Mouse (Mus musculus) adrenal gland, adult 18-20 months (tissue): ENCODE results near the gene Grik5. TPM values are rescaled to one million over a fixed set of nuclear protein-coding genes. Genes with fewer than 3 reads are reported as not detected.
A peak's percentile ranks its signal among the peaks of the same experiment; 100 is the strongest.
"Not testable (repeated sequence)": the region's sequence is repeated elsewhere in the genome, so short reads cannot be mapped to it uniquely, and the experiment has no call there.

ENCODE experiments used
- DNase-seq, 2 experiments: peaks; one replicate each; pipeline ENCODE4 v3.0.0; 2021 to 2022; ENCODE audit warnings: low spot score in 2 of 2
- total RNA-seq, 2 experiments: library from RNA; stranded (reverse); gene quantifications; 1 replicate in 1 of 2; 2 replicates in 1 of 2; pipeline ENCODE4 v1.2.3; 2021

The Grik5 gene
- total RNA-seq, 2 experiments from 2014 or later, result 15.3 to 17.2 TPM

DNA sequence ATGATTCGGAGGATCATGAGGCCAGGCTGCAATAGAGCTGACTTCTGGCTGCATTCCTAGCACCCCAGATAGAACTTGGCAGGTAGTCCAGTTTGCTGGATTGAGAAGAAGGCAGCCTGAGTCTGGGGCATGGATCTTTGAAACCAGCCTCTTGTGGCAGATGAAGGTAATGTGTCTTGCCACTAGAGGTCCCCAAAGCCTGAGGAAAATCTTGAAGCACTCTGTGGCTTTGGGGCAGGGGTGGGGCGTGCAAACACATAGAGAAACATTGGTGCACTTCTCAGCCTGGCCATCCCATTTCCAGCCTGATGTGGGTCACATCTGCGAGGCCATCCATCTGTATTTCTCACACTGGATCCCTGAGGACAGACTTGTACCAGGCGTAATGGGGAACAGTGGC, 10.4 kb upstream of the Grik5 start:
- DNase-seq, result no peak

DNA sequence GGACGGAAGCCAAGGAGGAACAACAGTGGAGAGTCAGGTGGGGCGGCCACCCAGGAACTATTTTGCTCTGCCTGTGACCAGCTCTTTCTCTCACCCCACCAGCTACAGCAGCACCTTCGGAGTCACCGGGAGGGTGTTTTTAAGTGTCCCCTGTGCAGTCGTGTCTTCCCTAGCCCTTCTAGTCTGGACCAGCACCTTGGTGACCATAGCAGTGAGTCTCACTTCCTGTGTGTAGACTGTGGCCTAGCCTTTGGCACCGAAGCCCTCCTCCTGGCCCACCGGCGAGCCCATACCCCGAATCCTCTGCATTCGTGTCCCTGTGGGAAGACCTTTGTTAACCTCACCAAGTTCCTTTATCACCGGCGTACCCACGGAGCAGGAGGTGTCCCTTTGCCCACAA, 8.3 kb upstream of the Grik5 start:
- no peak for DNase-seq

DNA sequence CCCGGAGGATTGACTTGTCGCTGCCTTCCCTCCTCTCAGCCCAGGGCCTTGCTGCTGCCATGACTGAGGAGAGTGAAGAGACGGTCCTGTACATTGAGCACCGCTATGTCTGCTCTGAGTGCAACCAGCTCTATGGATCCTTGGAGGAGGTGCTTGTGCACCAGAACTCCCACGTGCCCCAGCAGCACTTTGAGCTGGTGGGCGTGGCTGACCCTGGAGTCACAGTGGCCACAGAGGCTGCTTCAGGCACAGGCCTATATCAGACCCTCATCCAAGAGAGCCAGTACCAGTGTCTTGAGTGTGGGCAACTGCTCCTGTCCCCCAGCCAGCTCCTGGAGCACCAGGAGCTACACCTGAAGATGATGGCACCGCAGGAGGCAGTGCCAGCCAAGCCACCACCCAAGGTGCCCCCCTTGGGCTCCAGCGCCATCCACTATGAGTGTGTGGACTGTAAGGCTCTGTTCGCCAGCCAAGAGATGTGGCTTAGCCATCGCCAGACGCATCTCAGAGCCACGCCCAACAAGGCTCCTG, 7.4 kb upstream of the Grik5 start:
- DNase-seq, result no peak

DNA sequence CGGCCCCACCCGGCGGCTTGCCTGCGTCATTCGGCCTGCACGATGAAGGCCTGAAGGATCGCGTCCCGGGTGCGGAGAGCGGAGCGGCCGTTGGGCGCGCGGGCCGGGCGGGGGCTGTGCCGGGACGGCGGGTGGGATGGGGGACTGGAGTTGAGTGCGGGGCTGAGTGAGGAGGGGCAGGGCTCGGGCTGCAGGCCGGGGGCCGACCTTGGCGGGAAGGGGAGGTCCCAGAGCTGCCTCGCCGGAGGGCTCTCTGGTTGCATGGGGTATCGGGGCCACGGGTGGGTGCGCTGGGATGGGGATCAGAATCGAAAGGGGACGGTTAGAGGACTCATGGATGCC, 5.2 kb upstream of the Grik5 start:
- no peak for DNase-seq

DNA sequence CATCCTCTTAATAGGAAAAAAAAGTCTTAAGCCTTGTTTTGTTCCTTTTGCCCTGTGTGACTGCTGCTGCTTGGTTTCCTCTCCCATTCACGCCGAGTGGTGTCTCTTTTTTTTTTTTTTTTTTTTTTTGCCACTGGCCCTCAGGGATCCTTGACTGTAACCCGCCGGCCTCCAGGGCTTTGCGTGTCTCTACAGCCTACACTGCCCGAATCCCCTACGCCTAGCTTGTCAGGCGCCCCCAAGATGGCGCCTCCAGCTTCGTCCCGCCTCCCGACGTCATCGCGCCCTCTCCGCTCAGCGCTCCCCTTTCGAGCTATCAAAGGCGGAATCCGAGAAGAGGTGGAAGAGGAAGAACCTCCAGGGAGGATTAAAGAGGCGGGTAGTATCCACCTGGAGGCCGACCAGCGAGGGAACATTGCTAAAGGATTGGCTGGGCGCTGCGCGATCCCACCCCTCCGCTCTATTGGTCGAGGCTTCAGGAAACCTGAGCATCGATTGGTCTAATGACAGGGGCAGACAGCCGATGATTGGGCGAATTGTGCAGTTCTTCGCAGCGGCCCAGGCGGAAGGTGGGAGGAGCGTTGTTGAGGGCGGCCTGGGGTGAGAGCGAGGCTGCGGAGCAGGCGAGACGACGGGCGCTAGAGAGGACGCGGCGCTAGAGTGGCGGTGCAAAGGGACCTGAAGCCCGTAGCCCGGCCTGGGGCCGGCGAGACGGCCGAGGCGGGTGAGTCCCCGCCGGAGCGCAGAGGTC, 4.7 kb upstream of the Grik5 start:
- peak; percentile 90 to 92 for DNase-seq

DNA sequence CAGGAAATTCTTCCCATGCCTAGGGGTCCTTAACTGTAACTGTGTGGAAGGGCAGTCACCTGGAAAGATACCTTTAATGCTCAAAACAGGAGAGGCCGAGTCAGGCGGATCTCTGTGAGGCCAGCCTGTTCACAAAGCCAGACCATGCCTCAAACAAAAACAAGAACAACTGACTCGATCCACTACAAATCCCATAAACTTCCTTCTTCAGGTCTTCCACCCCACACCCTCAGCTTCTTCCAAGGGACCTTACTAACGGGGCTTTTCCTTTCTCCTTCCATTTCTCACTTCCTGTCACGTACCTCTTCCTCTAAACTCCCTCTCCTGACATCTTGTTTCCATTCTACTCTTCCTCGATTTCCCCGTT, 4.1 kb upstream of the Grik5 start:
- no peak for DNase-seq

DNA sequence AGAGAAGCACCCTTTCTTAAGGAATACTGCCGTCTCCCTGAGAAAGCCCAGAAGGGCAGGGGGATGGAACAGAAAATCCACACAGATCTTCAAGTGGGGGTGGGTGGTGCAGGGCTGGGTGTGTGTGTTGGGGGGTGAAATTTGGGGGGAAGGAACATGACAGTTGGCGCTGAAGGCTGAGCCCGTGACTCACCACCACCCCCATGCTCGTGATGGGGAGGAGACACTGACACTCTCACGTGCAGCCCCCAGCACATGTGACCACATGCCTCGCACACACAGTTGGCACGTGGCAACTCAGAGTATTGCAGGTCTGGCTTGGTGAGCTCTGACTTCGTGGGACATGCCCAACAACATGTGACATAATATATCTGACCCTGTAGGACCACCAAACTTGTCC, 1.8 kb upstream of the Grik5 start:
- DNase-seq, result no peak

DNA sequence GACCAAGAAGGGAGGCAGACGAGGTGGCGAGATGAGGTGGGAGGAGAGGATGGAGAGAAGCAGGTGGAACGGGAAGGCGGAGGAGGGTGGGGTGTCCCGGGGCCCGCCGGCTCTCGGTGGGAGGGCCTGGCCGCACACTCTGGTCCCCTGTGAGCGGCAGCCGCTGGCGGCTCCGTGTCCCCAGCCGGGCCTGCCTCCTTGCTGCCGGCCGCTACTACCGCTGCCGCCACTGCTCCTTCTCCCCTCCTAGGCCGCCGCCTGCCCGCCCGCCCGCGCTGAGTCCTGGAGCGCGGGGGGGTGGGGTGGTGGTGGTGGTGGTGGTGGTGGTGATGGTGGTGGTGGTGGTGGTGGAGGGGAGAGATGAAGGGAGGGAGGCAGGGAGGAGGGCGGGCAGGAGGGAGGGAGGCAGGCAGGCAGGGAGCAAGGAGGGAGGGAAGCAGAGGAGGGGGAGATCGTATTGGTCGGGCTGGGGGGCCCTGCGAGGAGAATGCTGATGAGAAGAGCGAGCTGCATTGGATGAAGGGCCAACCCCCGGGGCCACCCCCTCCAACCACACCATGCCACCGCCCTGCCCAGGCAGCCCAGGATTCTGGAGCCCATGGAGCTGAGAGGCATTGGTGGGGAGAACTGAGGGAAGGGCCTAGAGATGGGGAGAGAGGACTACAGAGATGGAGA, 707 bp upstream of the Grik5 start:
- peak in 1 of 2 experiments; percentile 42 for DNase-seq

DNA sequence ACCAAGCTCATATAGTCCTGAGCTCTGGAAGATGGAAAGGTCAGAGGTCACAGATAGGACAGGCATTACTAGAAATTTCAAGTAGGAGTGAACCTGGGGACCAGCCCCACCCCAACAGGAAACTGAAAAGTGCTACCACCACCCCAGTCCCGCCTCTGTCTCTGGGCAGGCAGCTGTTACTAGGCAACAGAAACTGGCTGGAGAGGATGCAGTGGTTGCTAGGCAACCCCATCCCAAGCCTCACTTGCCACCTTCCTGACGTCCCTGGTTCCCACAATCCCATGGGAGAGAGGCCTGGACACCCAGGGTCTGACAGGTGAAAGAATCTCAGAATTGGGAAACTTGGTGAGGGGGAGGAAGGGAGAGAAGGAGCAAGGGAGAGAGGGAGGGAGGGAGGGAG, 3.4 kb downstream of the Grik5 start:
- no peak for DNase-seq

DNA sequence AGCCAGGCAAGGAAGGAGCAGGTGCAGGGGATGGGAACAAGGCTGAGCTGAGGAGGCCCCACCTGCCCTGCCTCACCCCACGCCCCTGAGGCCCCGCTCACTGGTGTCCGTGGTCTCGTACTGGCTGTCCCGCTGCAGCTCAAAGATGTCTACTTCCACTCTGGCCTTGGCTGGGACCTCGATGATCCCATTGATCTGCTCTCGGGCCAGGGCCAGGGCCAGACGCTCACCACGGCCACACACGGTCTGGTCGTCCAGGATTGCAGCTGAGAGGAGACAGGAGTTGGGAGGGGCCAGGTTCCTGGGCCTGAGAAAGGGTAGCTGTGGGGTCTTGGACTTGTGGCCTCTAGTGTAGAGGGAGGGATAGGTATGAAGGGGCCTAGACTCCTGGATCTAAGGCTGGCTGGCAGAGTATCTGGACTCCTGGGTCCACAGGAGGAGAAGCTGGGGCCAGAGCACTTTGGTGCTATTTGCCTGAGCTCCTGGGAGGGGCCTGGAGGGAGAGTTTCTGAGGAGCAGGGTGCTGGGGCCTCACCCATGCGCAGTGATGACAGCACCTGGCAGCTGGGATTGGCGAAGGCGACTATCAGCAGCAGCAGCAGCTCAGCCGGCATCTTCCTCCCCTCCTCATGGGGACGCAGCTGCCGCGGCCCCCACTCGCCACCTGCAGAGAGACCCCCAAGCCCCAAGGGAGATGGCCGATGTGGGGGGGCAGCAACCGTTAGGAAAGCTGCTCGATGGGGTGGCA, 4.1 kb downstream of the Grik5 start:
- DNase-seq, result no peak

DNA sequence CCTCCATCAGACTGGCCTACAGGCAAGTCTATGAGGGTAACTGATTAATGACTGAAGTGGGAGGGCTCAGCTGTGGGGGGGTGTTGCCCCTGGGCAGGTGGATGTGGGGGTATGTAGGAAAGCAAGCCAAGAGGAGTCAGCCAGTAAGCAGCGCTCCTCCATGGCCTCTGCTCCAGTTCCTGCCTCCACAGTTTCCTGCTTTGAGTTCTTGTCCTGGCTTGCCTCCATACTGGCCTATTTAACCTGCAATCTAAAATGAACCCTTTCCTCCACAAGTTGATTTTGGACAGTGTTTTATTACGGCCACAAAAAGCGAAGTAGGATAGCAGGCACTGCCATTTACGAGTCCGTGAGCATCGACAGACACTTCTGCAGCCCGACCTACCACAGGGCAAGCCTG, 4.8 kb downstream of the Grik5 start:
- no peak for DNase-seq

DNA sequence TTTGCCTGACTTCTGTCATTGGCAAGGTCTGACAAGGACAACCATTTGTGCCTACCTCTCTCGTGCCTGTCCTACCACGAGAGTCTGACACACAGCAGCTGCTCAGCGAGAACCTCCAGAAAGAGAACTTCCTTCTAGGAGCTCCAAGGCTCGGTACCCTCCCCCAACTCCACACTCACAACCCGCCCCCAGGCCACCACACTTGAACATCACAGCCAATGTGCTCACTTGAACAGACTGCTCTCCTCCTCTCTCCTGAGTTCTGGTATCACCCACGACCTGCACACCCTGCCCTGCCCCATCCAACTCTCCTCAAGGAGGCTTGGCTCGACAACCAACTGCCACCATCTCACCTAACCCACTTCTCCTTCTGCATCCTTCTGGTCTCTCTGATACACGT, 8.2 kb downstream of the Grik5 start:
- DNase-seq, result no peak

DNA sequence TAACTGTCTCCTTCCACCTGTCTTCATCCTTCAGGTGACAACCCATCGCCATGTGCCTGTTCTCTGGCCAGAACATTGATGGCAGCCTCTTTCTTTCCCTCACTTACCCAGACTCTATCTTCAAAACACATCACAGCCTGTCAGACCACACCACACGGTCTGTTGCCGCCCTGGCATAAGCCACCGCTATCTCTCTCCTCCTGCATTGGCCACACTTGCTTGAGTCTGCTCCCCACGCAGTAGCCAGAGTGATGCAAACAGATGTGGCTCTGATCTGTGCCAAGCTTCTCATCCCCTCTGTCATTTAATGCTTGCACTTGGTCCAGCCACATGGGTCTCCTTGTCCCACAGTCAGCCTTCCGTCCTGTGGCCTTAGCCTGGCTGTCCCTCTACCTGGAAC, 8.8 kb downstream of the Grik5 start:
- no peak for DNase-seq

DNA sequence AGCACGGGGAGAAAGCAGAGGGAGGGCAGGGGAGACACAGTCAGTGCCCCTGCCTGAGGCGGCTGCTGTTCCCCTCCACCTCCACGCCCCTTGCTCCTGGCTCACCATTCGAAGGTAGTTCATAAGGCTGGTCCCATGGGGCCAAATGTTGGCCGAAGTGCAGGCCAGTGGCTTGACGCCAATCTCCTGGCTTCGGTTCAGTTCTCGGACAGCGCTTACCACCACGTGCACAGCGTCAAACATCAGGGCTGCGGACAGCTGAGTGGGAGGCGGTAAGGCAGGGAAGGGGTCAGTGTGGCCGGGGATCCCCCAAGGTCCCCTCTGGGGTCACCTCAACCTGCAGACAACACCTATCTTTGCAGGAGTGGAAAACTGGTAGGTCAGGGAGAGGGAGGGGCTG, 13.3 kb downstream of the Grik5 start:
- DNase-seq, result no peak

DNA sequence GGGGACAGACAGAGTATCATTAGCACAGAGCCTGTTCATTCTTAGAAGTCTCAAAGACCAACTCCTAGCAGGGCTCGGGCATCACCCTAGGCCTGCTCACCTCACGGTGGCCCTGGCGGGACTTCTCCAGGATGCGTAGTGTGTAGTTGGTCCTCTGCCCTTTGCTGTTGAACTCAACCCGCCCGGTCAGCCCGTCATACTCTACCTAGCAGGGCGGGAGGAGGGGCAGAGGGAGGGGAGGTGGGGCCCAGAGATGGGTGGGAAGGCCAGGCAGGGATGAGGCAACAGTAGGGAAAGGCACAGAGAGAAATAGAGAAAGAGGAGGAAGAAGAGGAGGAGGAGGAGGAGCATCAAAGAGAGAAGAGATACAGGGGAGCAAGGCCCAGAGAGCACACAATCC, 13.8 kb downstream of the Grik5 start:
- no peak for DNase-seq

DNA sequence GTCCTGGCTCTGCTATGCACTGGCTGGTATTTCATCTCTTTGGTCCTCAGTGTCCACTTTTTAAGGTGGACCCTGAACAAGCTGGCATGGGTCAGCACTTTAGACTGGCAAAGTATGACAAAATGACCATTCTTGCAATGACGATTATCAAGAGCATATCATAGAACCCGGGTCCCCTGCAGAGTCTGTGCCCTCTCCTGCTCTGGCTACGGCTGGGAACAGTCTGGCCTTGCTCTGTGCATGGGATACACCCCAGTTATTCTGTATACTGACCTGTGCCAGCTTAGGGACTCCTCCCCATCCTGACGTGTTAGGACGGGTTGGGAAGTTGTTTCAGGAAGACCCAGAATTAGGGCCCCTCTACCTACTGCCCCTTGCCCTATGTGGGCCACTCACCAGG, 14.3 kb downstream of the Grik5 start:
- no peak for DNase-seq

DNA sequence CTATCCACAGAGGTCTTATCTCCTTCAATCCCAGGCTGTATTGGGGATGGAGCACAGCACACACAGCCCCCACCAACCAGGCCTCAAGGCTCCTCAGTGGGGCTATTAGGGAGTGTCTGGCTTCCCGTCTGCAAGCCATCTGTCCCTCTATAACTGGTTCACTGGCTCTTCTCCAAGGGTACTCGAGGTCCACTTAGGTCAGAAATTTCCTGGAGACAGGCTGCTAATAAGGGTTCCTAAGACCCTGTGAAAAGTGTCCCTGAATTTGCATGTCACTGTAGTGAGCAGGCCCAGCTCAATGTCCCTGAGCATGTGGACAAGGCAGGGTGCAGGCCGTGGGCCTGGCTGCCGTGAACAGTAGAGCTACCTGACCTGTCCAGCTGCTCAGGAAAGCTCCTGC, 15.2 kb downstream of the Grik5 start:
- DNase-seq, result no peak

DNA sequence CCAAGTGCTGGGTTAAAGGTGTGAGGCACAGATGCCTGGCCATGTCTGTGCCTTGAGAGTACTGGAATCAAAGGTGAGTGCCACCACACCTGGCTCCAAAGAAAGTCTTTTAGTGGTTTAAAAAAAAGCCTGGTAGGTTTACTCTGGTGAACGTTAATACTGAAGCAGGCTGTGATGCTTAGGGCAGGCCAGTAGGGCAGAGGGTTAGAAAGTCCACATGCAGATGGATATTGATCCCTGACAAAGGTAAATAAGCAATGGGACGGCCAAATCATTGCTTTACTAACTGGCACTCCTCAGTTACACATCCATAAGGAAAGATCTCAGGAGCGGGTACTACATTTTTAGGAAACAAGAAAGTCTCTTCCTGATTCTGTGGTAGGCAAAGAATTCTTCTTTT, 19.6 kb downstream of the Grik5 start:
- no peak for DNase-seq

DNA sequence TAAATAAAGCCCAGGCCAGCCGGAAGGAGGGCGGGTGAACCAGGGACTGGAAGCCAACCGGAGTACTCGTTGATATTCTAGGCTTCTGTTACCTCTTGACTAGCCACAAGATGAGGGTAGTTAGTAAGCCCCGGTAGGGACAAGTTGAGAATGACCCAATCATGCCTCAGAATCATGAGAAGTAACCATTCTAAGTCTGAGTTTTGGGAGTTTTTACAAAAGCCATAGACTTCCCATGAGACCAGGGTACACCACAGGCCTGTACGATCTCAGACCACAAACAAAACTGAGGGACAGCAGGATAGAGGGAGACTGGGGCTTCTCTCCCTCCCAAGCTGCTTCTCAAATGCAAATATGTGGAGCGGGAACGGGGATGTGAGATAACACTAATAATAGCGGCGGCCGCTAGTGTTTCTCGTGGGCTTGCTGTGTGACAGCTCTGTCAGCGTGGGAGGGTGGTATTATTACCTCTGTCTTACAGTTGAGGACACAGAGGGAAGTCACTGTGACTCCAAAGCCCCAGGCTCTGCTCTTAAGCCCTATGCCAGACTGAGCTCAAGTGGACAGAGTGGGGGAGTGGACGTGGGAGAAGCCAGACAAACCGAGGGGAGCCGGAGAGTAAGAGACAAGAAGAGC, 22.7 kb downstream of the Grik5 start:
- DNase-seq, result no peak

DNA sequence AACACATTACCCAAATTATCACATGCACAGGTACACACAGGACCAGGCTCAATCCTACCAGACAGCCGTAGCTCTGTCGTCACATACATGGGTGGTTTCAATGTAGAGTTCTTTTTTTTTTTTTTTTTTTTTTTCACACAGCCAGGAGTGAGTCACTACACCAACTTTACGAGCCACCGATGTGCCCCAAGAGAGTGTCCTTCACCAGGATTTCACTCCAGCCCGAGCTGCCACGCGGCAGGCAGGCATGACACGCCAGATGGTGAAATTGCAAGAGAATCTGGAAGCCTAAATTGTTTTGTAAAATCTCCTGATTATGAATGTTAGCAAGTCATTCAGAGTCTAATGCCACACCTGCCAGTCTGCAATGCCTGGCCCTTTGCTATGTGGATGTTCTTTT, 24.8 kb downstream of the Grik5 start:
- DNase-seq, result peak in 1 of 2 experiments; percentile 27

DNA sequence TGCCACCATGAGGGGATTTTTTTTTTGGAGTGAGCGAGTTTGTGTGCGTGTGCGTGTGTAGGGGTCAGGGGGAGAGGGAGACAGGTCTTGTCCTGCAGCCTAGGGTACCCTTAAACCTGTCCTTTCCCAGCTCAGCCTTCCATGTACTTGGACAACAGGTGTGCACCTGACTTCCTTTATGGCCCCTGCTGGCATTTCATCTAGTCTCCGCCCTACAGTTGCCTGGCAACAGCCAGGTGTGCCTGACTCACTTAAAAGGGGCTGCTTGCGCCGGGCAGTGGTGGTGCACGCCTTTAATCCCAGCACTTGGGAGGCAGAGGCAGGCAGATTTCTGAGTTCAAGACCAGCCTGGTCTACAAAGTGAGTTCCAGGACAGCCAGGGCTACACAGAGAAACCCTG, 27.5 kb downstream of the Grik5 start:
- not testable (repeated sequence) for DNase-seq

DNA sequence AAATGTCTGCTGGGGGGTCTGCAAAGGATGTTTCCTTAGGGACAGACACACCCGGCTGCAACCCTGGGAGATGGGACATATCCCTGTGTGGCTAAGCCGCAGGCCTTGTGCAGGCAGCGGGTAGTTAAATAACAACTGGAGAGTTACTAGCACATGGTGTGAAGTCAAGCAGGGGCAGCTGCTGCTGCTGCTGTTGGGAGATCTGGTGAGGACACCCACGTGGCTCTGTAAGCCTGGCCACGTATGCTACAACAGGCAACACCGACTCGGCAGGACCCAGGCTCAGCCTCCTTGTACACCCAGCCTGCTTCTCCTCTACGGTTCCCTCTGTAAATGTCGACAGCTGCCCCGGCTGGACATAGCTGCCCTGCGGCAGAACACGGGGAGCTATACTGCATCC, 30.2 kb downstream of the Grik5 start:
- DNase-seq, result no peak
